Mouse (Mus musculus) left cerebral cortex, postnatal 14 days (tissue): Measurements from ENCODE around the gene Cs. TPM values are rescaled to one million over a fixed set of nuclear protein-coding genes. Genes with fewer than 3 reads are reported as not detected.
"Not testable (repeated sequence)": the region's sequence is repeated elsewhere in the genome, so short reads cannot be mapped to it uniquely, and the experiment has no call there.

Experiments used
- DNase-seq, 2 experiments: peaks; one replicate each; pipeline ENCODE4 v3.0.0; 2021 to 2022; ENCODE audit warnings: low spot score in 2 of 2, mixed read lengths in 1 of 2
- intact Hi-C: fragments of 180-260 bp; cut with DNase I; formaldehyde crosslinking; loops from one replicate; pipeline ENCODE4 v1.15.1; 2025
- total RNA-seq, 2 experiments: library from RNA; stranded (reverse); gene quantifications; 2 replicates each; pipeline ENCODE4 v1.2.3; 2021

Gene Cs
- total RNA-seq, 2 experiments from 2014 or later = 269 to 271 TPM

- no peak for DNase-seq
- intact Hi-C loops = no loop called here
These were observed 10.7 kb upstream of the Cs start for GRCm38 (mm10) chr10:128326825-128327224.

GRCm38 (mm10) chr10:128327610-128328009 is 9.9 kb upstream of the Cs start:
- DNase-seq = no peak
- intact Hi-C loops = no loop called here

GRCm38 (mm10) chr10:128332358-128333249 is 4.9 kb upstream of the Cs start:
- not testable (repeated sequence) for DNase-seq
- intact Hi-C loops = loop anchor here (10.0 kb wide), 1 partner anchor 122 kb away; the partner anchor contains the start of gene Smarcc2

- intact Hi-C loops = loop anchor here (10.0 kb wide), 1 partner anchor 119 kb away; the partner anchor contains the start of gene Smarcc2
- peak; percentile 47 to 73 for DNase-seq
These were observed 2.0 kb upstream of the Cs start for GRCm38 (mm10) chr10:128335582-128335981.

- intact Hi-C loops = loop anchor here (10.0 kb wide), 1 partner anchor 119 kb away; the partner anchor contains the start of gene Smarcc2
- DNase-seq = no peak
These were observed 1.3 kb upstream of the Cs start for GRCm38 (mm10) chr10:128336195-128336594.

- no peak for DNase-seq
- intact Hi-C loops = loop anchor here (10.0 kb wide), 1 partner anchor 118 kb away; the partner anchor contains the start of gene Smarcc2
These were observed 937 bp upstream of the Cs start for GRCm38 (mm10) chr10:128336597-128336996.

GRCm38 (mm10) chr10:128338415-128338814 is 881 bp downstream of the Cs start:
- no peak for DNase-seq
- intact Hi-C loops = loop anchor here (10.0 kb wide), 1 partner anchor 116 kb away; the partner anchor contains the start of gene Smarcc2

DNA sequence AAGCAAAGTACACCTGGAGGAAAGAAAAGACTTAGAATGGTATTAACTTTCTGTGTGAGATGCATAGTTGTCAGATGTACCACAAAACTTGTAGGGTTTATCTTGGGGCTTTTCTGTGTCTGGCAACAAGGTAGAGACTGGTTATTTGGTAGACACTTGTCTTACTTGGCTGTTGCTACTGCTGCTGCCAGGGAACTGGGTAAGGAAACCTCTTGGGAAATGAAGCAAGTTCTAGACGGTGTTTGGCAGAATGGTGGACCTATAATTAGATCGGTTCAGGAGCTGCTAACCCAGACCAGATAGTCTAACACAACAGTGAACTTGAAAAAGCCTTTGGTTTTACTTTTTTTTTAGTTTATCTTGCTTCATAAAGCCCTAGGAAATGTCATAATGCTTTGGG is 1.4 kb downstream of the Cs start:
- DNase-seq = no peak
- intact Hi-C loops = loop anchor here (10.0 kb wide), 1 partner anchor 116 kb away; the partner anchor contains the start of gene Smarcc2

DNA sequence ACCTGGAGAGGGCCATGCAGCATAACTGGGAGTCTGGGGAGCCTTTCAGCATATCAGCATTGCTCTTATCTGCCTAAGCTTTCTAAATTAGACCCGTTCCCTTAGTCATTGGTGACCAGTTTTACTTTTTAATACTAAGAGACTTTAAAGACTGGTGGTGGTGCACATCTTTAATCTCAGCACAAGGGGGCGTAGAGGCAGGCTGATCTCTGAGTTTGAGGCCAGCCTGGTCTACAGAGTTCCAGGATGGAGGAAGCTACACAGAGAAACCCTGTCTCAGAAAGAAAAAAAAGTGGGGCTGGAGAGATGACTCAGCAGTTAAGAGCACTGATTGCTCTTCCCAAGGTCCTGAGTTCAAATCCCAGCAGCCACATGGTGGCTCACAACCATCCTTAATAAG is 2.7 kb downstream of the Cs start:
- DNase-seq = no peak
- intact Hi-C loops = no loop called here

GRCm38 (mm10) chr10:128343436-128343835 is 5.9 kb downstream of the Cs start:
- DNase-seq = no peak

GRCm38 (mm10) chr10:128344568-128345275 is 7.2 kb downstream of the Cs start:
- intact Hi-C loops = no loop called here

More at GRCm38 (mm10) chr10:128343436-128343835, 5.9 kb downstream of the Cs start:
- intact Hi-C loops = no loop called here

DNA sequence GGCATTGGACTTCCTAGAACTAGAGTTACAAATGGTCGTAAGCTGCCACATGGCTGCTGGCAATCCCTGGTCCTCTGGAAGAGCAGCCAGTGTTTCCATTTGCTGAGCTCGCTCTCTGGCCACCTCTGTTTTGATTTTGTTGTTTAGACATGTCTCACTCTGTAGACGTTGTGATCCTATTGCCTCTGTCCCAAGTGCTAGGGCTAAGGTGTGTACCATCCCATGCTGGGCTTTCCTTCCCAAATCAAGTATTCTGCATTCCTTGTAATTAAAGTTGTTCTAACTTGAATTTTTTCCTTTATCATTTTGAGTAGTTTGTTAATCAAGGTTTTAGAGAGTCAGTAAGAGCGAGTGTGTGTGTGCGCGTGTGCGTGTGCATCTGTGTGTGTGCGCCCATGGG is 10.0 kb downstream of the Cs start:
- DNase-seq = no peak
- intact Hi-C loops = no loop called here

More at GRCm38 (mm10) chr10:128344568-128345275, 7.2 kb downstream of the Cs start:
- DNase-seq = peak in 1 of 2 experiments; percentile 71

GRCm38 (mm10) chr10:128358796-128359195 is 21.3 kb downstream of the Cs start:
- intact Hi-C loops = no loop called here
- peak; percentile 68 to 71 for DNase-seq

- DNase-seq = no peak
- intact Hi-C loops = no loop called here
These were observed 21.7 kb downstream of the Cs start for GRCm38 (mm10) chr10:128359226-128359625.

GRCm38 (mm10) chr10:128361836-128362235 is 24.3 kb downstream of the Cs start:
- no peak for DNase-seq
- intact Hi-C loops = no loop called here

DNA sequence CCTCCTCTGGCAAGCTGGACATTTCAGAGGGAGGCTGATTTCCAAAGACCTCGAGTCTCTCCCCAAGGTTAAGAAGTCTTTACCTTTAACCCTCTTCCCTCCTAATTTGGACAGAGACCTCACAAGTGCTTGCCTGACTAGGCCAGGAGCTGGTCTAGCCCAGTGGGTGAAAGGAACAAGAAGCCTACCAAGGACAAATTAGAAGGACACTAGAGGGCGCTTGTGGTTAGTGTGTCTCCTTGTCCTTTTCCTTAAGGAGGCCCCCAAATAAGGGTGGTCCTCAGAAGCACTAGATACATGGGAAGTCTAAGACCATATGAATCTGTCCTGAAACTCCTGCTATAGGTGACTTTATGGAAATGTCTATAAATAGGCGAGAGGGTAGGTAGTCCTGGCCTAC is 25.0 kb downstream of the Cs start:
- intact Hi-C loops = no loop called here
- DNase-seq = peak in 1 of 2 experiments; percentile 48

DNA sequence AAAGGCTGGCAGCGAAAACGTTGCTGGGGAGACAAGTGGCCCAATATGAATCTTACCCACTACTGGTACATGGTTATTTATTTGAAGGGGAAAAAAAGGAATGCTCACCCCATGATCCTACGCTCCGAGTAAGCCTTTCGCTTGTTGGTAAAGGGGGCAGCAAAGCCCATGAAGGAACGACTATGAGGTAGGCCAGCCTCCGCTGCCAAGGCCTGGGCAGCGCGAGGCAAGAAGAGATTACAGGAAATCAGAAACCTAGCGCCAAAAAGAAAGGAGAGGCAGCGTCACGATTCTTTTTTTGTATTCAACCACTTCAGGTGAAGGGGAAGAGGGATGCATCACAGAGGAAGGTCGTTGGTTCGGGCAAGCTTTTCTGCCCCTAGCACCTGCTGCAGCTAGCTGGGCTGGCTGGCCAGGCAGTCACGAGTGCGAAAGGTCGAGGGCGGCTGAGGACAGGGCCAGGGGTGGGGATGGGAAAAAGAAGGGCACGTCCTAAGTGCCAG is 30.4 kb downstream of the Cs start:
- intact Hi-C loops = loop anchor here (5.0 kb wide), 1 partner anchor 89 kb away; the partner anchor contains the start of gene Smarcc2

DNA sequence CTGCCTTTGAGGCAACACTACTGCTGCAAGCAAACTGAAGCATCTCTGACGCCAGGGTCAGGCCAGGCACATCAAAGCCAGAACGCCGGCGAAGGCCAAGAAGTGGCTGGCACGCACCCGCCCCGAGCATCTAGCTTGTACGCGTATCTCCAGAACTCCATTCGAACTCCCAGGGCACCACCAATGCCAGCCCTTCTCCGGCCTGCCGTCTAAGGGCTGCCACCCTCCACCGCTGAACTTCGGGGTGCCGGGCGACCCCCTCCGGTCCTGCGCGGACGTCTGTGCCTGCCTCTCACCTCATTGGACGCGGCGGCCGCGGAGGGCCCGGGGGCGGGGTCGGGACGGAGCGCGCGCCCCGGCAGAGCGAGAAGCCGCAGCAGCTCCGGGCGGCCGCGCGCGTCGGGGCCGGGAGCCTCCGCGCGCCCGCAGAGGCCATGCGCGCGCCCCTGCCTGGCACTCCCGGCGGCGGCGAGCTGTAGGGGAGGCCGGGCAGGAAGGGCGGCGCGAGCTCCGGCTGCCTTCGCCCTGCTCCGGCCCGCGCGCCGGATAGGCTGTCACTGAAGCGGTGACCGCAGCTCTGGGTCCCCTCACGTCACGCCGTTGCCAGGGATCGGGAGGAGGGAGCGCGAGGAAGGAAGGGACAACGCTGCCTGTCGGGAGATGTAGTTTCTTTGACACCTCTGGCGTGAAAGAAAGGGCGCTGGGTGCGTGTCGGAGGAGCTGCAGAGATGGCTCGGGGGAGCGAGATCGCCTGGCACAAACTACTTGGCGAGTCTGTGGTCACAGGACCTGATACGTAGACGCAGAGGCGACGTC is 31.1 kb downstream of the Cs start, which contains the start of gene Coq10a:
TSS of gene Coq10a (minus strand) at position 596 of the 816 bp plus-strand sequence.
- DNase-seq = peak; percentile 90 to 96
- intact Hi-C loops = loop anchor here (5.0 kb wide), 1 partner anchor 89 kb away; the partner anchor contains the start of gene Smarcc2

More for the DNA sequence above, 30.4 kb downstream of the Cs start:
- DNase-seq = no peak

DNA sequence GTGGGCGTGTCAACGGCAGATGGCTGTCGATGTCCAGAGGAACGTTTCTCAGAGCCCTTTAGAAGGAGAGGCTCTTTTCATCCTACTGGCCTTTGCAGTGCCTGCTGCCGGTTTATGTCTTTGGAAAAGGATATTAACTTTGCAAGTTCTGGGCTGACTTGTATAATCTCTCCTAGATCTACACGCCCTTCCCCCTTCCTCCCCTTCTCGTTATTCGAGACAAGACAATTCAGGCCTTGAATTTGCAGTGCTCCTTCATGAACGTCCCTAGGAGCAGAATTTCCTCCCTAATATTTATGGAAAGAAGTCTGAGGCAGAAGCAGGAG is 31.6 kb downstream of the Cs start:
- intact Hi-C loops = loop anchor here (5.0 kb wide), 1 partner anchor 88 kb away; the partner anchor contains the start of gene Smarcc2
- no peak for DNase-seq
